Mouse (Mus musculus) heart, adult 18-20 months (tissue): ENCODE data around the gene Crabp1. TPM values are rescaled to one million over a fixed set of nuclear protein-coding genes. Genes with fewer than 3 reads are reported as not detected.

Experiments
- DNase-seq, 2 experiments: peaks; one replicate each; pipeline ENCODE4 v3.0.0; 2021 to 2022; ENCODE audit warnings: mixed read lengths in 1 of 2
- long read RNA-seq, 2 experiments: library from polyadenylated mRNA; stranded (forward); transcript quantifications; one replicate each; pipeline ENCODE4 v2.0.0; 2021
- total RNA-seq, 2 experiments: library from RNA; stranded (reverse); gene quantifications; 2 replicates each; pipeline ENCODE4 v1.2.3; 2021

Gene Crabp1
- not detected for total RNA-seq
- long read RNA-seq, experiment 1, result 0 reads
- long read RNA-seq, experiment 2, result 0 reads

DNA sequence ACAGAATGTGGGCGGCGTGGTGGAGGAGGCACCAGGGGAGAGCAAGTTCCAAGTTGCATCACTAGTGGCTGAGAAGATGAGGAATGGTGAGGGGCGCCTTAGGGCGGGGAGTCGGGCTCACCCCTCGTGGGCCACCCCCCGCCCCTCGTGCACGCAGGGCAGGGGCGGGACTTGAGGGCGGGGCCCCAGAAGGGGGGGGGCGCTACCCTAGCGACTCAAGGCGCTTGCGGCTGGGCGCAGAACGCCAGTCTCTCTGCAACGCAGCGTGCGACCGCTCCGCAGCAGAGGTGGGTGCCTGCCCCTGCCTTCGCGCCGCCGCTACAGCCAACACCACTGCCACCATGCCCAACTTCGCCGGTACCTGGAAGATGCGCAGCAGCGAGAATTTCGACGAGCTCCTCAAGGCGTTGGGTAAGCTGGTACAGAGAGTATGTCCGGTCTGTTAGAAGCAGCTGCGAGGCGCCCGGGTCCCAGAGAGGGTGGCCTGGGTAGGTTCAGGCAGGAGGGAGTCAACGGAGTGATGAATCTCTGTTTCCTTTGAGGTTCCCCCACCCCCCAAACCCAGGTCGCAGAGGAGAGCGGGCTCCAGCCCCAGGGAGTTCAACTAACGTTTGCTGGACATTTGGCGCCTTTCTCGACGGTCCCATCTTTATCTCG is at the start of gene Crabp1:
Crabp1 (plus strand) TSS at position 188 of the 657 bp plus-strand sequence.
- DNase-seq, result no peak

DNA sequence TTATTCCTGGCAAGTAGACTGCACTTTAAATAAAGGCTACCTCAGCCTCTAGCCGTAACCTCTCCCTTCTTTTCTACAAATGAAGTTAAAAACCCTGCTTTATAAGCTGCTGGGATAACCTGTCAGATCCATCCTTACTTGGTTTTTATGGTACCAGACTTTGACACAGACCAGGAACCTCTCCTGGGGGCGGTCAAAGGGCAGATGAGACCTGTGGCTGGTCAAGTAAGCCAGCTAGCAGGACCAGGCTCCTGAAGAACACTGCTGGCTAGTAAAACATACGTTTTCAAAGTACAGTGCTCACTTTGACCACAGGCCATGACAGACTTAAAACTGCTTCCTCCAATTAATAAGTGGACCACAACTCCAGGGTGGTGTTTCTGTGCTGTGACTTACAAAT is 48.8 kb upstream of the Crabp1 start:
- no peak for DNase-seq

DNA sequence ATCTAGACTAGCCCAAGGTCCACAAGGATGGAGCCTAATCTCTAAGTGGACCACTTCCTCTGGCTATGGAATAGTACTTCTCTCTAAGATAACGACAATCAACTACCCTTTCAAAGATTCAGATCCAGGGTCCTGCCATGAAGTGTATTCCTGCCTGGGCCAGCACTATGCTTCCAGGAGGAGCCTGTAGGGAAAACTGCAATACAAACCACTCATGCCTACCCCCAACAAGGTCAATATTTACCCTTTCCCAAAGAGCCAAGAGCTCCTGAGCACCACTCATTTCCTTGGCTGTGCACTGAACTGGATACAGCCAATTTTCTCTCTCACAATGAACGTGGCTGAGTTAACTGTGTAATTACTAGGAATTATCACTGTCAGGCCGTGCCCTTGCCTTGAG is 47.0 kb upstream of the Crabp1 start:
- no peak for DNase-seq

DNA sequence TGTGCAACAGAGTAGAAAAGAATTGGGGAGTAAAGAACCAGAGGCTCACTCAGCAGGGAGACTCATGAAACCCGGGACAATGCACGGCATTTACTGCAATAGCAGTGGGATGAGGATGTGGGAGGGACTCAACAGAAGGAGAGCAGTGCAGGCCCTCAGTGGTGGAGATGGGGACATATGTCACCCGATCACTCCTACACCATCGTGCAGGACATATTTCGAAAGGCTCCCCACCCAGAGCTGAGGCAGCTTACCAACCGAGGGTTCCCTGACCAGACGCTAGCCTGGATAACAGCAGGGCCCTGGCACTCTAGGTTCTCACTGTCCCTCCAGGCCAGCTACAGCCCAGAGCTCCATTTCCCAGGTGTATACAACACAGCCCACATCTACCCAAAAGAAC is 42.4 kb upstream of the Crabp1 start:
- no peak for DNase-seq

DNA sequence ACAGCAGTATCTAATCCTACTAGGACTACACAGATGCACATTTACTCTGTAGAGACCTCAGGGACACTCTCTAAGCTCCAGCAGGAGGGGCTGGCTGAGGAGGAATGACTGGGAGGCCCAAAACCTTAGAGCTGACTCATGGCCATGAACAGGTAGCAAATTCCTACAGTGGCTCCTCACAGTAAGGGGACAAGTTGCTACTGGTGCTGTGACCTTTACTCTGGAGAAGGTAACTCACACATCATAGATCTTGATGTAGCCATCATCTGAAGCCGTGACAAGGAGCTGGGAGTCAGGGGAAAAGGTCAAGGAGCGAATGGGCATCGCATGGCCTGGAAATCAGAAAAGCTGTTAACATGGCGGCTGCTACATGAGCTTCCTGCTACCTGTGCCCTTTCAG is 42.0 kb upstream of the Crabp1 start:
- DNase-seq, result no peak

DNA sequence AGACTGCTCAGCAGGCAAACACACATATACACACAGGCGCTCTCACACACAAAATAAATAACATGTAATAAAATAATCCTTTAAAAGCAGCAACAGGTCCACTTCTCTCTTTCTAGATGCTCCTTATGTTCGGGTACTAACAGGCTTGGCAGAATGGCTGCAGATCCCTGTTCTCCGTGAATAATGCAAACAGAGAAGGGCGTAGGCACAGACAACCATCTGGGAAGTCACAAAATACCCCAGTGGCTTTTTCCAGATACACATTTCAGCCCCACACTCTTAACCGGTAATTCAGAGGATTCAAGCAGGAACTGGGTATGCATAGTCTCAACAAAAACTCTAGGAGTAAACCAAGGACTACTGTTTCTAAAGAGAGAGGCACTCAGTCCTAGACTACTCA is 38.2 kb upstream of the Crabp1 start:
- DNase-seq, result no peak

DNA sequence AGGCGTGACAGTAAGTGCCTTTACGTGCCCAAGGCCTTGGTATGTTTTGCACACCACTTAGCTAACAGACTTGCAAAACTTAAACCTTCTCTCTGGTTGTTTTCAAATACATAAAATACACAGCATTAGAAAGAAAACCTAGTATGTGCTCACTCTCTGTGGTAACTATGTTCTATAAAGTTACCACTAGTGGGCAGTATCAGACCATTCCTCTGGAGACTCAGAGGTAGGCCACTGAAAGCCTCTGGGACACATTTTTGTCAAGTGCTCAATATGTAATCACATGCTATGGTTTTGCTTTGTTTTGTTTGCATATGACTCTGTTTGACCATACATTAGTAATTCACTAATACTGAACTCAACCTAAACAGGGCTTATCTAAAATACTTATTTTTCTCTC is 32.4 kb upstream of the Crabp1 start:
- DNase-seq, result no peak

DNA sequence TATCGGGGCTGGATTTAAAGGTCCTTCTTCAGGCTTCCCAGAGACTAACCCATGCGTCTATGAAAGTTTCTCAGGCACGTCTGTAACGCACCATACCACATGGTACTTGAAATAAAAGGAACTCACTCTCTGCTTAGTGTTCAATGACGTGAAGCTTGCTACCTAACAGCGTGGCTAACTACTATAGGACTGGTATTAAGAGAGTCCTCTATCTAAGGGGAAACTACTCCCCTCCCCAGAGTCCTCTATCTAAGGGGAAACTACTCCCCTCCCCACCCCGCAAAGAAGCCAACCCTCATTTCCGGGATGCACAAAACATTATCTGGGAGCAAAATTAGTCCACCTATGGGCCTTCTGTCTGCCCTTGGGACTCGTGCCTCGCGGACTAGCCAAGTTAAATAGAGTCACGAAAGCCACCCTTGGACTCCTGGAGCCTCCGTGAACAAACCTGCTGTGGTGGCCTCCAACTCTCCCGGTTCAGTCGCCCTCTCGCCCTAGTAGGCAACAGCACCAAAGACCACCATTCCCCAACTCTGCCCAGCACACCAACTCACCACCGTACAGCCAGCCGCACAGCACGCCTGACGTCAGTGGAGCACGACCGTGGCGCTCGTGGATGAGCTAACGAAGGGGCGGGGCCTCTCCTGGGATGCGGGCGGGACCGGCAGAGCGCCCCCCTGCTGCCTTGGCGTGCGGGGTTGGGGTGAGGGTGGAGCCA is 30.5 kb upstream of the Crabp1 start, which contains the start of gene Wdr61:
Wdr61 (minus strand) TSS at position 599 of the 718 bp plus-strand sequence.
- peak; percentile 97 to 99 for DNase-seq

DNA sequence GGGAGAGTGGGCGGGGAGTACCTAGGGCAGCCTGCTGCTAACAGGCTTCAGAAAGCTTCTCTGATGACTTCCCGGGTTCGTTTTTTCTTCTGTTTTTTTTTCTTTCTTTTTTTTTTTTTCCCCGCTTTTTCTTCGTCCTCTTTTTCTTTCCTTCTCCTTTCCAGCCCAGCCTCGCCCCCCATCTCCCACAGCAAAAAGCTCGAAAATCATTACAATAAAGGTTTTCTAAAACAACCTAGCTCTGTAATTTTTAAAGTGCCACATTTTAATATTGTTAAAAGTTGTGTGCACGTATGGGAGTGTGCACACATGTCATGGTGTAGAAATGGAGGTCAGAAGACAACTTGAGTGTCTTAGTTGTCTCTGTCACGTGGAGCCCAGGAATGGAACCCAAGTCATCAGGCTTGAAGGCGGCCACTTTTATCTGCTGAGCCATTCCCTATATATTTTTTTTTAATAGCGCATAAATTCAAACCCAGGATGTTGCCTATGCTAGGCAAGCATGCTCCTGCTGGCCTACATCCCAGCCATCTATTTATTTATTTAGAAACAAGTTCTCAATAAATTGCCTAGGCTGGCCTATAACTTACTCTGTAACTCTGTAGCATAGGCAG is 29.8 kb upstream of the Crabp1 start:
- no peak for DNase-seq

DNA sequence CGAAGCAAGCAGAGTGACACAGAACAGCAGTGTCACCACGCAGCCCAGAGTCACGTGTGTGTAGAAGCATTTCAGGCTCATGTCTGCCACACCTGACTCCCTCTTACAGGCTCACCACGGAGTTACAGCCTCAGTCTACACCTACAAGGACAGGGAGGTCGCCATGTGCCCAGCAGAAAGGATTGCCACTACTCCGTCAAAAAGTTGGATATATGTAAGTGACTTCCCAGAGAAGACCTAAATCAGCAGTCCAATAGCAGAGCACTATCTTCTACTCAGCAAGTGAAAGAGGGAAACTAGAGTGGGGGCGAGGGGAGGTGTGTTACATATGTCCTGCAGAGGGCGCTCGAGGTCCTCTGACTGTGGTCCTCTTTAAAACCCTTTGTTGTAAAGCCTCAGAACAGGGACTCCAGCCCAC is 28.3 kb upstream of the Crabp1 start:
- peak; percentile 33 to 49 for DNase-seq

DNA sequence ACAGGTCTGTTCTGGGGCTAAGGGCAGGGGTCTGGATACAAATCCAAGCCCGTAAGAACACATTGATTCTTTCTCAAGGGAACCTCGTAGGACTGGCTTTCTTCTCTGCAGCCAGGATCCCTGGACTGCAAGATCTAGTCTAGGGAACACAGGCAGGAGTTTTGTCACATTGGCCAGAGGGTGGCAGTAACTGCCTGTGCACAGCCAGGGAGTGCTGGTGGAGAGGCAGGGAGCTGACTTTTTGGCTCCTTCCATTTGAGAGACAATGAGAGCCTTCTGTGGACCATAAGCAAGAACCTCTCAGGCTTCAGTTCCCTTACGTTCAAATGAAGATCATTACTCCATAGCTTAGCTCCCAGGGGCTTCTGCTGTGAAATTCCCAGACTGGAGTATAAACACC is 26.2 kb upstream of the Crabp1 start:
- peak; percentile 41 to 55 for DNase-seq

DNA sequence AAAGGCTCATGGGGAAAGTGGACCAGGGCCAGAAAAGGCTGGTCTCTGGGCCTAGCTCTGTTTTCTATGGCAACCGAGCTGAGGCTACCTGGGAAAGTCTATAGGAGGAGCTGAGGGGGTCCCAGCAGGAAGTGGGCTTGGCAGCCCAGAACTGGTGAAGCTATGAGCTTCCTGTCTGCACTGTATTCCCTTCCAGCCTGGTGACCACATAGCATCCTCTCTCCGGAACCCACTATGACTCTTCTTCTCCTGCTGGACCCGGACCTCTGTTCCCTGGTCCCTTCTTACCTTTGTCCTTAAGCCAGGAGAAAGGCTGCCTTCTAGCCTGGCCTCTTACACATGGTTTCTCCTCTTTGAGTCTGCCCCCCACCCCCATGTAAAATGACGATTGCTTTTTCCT is 20.7 kb upstream of the Crabp1 start:
- DNase-seq, result no peak

DNA sequence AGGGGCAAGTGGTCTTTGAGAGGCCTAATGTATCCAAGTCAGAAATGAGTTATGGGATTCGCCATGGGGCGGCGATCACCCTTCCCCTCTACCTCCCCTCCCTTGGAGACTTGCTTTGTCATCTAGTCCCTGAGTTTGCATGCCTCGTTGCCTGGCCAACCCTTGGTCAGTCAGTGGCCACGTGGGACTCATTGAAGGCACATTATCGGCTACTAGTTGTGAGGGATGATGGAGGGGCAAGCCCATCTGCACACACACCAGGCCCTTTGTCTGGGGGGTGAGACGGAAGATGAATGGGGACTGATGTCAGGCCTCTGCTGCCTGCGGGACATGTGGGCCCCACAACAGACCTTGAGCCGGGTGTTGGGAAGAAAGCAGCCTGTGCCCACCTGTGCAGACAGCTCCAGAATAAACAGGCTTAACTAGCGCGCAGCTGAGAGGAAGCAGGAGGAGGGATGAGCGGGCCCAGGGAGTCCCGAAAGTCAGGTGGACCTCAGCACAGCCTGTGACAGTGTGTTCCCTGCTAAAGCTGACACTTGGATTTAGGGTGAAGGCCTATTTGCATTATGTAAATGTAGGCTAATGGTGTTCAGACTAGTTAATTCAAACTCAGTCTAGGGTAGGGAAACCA is 18.7 kb upstream of the Crabp1 start:
- no peak for DNase-seq

DNA sequence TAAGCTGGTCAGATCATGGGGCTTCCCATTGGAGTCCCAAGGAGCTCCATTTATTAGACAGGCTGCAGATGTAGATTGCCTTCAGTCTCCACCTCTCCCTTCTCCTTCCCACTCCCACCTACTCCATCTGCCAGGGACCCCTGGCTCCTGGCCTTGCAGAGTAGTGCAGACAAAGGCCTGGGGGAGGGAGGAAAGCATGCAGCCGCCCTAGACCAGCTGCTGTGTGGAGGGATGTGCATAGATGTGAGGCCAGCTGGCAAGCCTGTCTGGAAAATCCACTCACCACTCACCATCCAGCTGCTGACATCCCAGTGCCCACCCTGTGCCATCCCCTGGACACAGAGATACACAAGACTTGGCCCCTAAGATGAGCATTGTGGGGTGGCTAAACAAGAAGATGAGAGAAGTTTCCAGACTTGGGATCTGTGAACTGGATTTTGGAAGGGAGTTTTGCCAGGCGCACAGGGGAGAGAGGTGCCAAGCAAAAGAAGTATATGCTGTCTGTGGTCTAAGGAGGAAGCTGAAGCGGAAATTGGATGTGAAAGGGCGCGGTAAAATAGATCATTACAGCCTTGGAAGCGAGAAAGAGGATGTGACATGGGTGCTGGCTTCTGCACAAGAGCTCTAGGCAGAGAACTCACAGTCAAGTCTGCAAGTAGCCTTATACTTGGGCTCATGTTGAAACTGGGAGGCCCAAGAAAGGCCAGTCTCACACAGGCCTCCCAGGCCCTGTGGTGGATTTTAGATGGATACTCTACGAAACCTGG is 14.2 kb upstream of the Crabp1 start:
- no peak for DNase-seq

DNA sequence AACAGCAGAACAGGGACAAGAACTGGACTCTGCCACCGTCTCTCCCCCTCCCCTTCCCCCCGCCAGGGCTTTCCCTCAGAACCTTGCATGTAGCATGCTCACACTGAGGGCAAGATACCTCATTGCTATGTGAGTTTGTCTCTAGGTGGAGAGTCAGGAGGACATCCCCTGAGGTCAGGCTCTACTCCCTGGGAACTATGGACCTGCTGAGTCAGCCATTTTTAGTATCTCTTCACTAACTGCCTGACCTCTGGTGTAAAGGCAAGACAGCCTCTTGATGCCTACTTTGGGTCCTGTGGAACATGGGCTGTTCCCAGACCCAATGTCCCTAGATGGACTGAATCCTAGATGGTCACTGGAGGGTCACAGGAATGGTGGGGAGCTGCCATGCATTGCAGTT is 12.9 kb upstream of the Crabp1 start:
- no peak for DNase-seq

DNA sequence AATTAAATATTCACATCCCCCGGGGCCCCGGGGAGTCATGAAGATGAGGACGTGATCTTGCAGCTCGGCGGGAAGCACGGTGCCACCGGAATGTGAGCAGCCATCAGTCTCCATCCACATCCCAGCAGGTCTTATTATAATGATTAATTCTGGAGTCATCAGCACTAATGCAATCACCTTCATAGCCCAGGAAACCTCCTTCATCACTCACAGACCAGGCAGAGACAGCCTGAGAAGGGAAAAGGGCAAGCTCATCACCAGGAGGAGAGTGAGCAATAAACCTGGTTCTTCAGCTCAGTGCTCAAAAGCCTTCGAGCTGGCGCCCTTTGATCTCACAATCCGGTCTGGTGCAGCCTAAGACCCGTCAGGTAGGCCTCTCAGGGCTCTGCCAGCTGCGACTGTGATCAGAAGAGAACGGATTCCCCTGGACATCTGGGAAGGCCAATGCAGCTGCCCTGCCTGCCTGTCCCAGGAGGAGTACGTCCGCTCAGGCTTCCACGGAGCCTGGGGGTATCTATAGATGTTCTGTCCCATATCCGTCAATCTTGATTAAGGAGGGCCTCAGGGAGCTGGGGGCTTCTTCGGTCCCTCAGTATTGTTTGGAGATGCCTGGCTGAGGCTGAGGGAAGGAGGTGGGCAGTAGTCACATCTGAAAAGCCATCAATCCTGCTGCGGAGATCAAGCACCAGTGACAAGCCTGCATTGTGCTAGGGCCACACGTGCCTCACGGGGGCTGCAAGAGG is 12.2 kb upstream of the Crabp1 start:
- no peak for DNase-seq

DNA sequence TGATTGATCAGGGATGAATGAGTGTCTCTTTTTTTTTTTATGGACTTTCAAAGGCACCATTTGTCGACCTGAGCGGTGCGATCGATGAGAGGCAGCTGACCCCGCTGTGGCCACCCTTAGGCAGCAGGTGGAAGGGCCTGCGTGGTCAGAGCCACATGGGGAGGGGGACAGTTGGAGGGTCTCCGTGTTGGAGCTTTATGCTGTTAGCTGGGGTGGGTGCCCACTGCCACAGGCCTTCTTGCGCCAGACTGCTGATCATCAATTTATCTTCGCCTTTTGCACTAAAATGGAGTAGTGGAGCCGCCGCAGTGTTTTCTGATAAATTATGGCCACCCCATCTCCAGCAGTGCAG is 11.6 kb upstream of the Crabp1 start:
- DNase-seq, result no peak

DNA sequence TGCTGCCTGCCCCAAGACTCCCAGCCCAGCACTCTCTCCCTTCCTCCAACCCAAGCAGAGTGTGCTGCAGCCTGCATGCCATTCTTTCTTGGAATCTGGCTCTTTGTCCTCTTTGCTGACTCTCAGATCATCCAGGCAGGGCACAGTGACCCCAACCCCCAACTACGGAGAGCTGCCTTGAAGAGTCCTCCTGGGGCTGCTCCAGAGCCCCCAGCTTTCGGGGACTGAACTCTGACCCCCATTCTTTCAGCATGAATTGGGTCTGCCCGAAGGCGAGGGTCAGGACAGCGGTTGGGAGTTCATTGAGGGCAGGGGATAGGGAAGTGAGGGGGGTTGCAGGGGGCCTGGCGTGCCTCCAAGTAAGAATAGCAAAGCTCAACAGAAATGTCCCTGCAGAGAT is 5.0 kb upstream of the Crabp1 start:
- DNase-seq, result no peak

DNA sequence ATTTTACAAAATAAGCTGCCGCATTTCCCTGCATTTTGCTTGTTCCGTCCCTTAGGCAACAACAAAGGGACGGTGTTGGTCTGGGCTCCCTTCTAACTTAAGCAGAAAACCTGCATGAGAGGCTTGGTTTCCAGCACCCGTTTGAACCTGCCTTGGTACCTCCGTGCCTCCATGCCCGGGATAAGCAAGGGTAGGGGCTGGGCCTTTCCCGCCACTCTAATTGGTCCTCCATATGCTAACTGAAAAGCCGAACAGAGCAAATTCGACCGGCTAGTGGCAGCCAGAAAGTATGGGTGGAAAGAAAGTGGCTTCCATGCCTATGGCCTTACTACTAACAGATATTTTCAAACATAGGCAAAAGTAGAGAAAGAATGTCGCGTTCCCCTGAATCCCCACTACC is 457 bp upstream of the Crabp1 start:
- DNase-seq, result no peak

DNA sequence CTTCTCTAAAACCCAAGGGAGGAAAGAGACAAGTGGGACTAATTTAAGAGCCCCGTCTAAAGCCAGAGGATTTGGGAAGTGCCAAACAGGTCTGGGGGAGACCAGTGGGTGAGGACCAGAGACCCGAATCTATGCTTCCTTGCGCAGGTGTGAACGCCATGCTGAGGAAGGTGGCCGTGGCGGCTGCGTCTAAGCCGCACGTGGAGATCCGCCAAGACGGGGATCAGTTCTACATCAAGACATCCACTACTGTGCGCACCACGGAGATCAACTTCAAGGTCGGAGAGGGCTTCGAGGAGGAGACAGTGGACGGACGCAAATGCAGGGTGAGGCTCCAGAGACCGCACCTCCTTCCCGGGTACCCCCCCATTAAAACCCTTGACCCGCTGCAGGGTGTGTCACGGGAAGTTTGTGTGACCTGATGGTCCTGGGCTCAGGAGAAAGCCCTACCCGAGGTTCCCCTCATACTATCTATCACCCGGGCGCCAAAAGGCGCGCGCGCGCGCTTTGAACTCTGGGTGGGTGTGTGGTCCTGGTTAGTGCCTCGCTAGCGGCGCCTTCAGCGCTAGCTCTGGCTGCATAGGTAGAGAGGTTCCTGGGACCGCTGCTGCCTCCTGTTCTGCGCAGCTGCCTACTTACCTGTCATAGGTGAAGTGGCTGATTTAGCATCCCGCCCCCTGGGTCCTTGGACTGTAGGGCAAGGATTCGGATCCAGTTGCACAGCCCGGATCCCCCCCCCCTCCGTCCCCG is 963 bp downstream of the Crabp1 start:
- no peak for DNase-seq
